Mouse (Mus musculus) E14TG2a.4 (cell line): ENCODE data around the gene Tmem30c.

Experiments used
- CTCF ChIP-seq: conservative IDR thresholded peaks from 2 replicates; pipeline ENCODE4 v1.5.1; 2014; ENCODE audit warnings: low read length
- NANOG ChIP-seq: IDR thresholded peaks from 2 replicates; pipeline ENCODE4 v1.6.1; 2014; ENCODE audit warnings: borderline replicate concordance, low read length, mixed read lengths

GRCm38 (mm10) chr16:57305463-57305862, 12.8 kb upstream of the Tmem30c start:
- TF ChIP-seq CTCF (no peak), NANOG (no peak)
